Mouse (Mus musculus) liver, postnatal 0 days (tissue): ENCODE measurements around the gene Ppp2r2c.

Experiments
- CTCF ChIP-seq: sonication (generic); IDR thresholded peaks from 2 replicates; pipeline ENCODE4 v1.5.1; 2016; ENCODE audit warnings: antibody characterized with exemption, low read depth
- EP300 ChIP-seq: IDR thresholded peaks from 2 replicates; pipeline ENCODE4 v1.6.1; 2016; ENCODE audit warnings: antibody characterized with exemption, low read depth, mild to moderate bottlenecking

GRCm38 (mm10) chr5:36868266-36869090 is at the start of gene Ppp2r2c:
- TF ChIP-seq CTCF (no peak), EP300 (no peak)
